ENCODE assay signal across 21 mouse cellular contexts in the genomic region with DNA sequence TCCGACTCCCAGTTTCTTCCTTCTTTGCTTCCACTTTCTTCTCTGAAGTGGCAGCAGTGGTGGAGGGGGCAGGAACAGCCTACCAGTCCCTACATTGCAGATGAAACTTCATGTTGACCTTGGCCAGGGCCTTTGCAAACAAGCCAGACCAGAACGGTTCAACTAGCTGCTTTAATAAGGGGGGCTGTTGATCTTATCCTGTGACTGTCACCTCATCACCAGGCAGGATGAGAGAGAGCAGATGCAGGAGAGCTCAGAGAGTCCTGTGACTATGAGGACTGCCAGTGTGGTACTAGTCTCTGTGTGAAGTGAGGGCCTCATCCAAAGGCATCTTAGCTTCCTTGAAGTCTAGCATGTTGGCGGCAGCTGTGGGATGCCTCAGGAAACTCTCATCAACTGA. TPM values are rescaled to one million over a fixed set of nuclear protein-coding genes. Genes with fewer than 3 reads are reported as not detected.
A peak's percentile ranks its signal among the peaks of the same experiment; 100 is the strongest.
DNase-seq lines count a peak whose midpoint lies in the region; ATAC-seq and TF ChIP-seq lines count a peak whose summit lies in the region.
"Had no signal": no experiment of that assay in that cellular context is flagged by ENCODE, and none has a peak within 500 bp of the region (broad histone marks: within the 10 kb centered on the region; RNA-seq: fewer than 3 reads in every experiment).

No protein-coding gene starts in this region.

- H3K36me3 ChIP-seq in intestine, embryonic 15.5 days = no peaks in the 10 kb centered on the region
- no peaks in the 10 kb centered on the region for H3K36me3 ChIP-seq in intestine, postnatal 0 days (ENCODE audit: control insufficient read depth, insufficient read depth)
- no peaks in the 10 kb centered on the region for H3K36me3 ChIP-seq in stomach, embryonic 15.5 days
- no peaks in the 10 kb centered on the region for H3K36me3 ChIP-seq in midbrain, embryonic 14.5 days (ENCODE audit: control insufficient read depth, insufficient read depth, low read length)
- H3K36me3 ChIP-seq: embryonic facial prominence, embryonic 12.5 days; forebrain, embryonic 15.5 days; heart, embryonic 12.5 days; hindbrain, embryonic 12.5 days had no signal

- H3K9ac ChIP-seq in intestine, embryonic 15.5 days = no peak overlapping the region
- H3K9ac ChIP-seq in intestine, postnatal 0 days (ENCODE audit: low read depth, low read length) = no peak overlapping the region
- no peak overlapping the region for H3K9ac ChIP-seq in stomach, embryonic 15.5 days
- H3K9ac ChIP-seq in midbrain, embryonic 14.5 days (replicated peaks; ENCODE audit: low read length) = no peak overlapping the region
- H3K9ac ChIP-seq: embryonic facial prominence, embryonic 12.5 days; forebrain, embryonic 15.5 days; heart, embryonic 12.5 days; hindbrain, embryonic 12.5 days had no signal

- H3K4me3 ChIP-seq in intestine, embryonic 15.5 days (replicated peaks) = no peak overlapping the region
- H3K4me3 ChIP-seq in intestine, postnatal 0 days (ENCODE audit: low read depth, low read length) = no peak overlapping the region
- no peak overlapping the region for H3K4me3 ChIP-seq in stomach, embryonic 15.5 days (replicated peaks)
- no peak overlapping the region for H3K4me3 ChIP-seq in midbrain, embryonic 14.5 days (replicated peaks; ENCODE audit: low read depth, low read length)
- H3K4me3 ChIP-seq: embryonic facial prominence, embryonic 12.5 days; forebrain, embryonic 15.5 days; heart, embryonic 12.5 days; hindbrain, embryonic 12.5 days had no signal

- ATAC-seq in intestine, embryonic 15.5 days = no peak
- no peak for ATAC-seq in intestine, postnatal 0 days
- ATAC-seq in stomach, embryonic 15.5 days (ENCODE audit: insufficient read depth, low FRiP score, low read depth) = no peak
- no peak for ATAC-seq in midbrain, embryonic 14.5 days (ENCODE audit: low FRiP score, low TSS enrichment)
- ATAC-seq: activated CD4-positive, CD25-positive, alpha-beta regulatory T cell, adult 4 months; forebrain, embryonic 15.5 days; Patski had no signal

- 0 out of 2 replicates have a peak overlapping the region, but pooled peaks have one; percentile 40 for H3K27ac ChIP-seq in intestine, embryonic 15.5 days
- H3K27ac ChIP-seq in intestine, postnatal 0 days (ENCODE audit: low read depth, low read length) = no peak overlapping the region
- H3K27ac ChIP-seq in stomach, embryonic 15.5 days = 0 out of 2 replicates have a peak overlapping the region, but pooled peaks have one; percentile 5
- no peak overlapping the region for H3K27ac ChIP-seq in midbrain, embryonic 14.5 days (replicated peaks; ENCODE audit: low read depth, low read length)
- H3K27ac ChIP-seq: embryonic facial prominence, embryonic 12.5 days; forebrain, embryonic 15.5 days; hindbrain, embryonic 12.5 days had no signal

- H3K4me1 ChIP-seq in intestine, embryonic 15.5 days (replicated peaks) = no peaks in the 10 kb centered on the region; the same call in 1 of the 2 replicates
- H3K4me1 ChIP-seq in intestine, postnatal 0 days (replicated peaks; ENCODE audit: control insufficient read depth, insufficient read depth, low read length) = peaks cover 6% of the 10 kb centered on the region
- H3K4me1 ChIP-seq in stomach, embryonic 15.5 days = no peaks in the 10 kb centered on the region
- H3K4me1 ChIP-seq in midbrain, embryonic 14.5 days (ENCODE audit: control insufficient read depth, insufficient read depth, low read length) = 0 out of 2 replicates have a peak, but pooled peaks cover 3% of the 10 kb centered on the region
- H3K4me1 ChIP-seq: embryonic facial prominence, embryonic 12.5 days; forebrain, embryonic 15.5 days had no signal

- no peak for TF ChIP-seq CTCF in intestine, postnatal 0 days (IDR thresholded peaks at IDR 0.05; ENCODE audit: low read depth)

- H3K9me3 ChIP-seq in intestine, embryonic 15.5 days = no peaks in the 10 kb centered on the region
- no peaks in the 10 kb centered on the region for H3K9me3 ChIP-seq in intestine, postnatal 0 days (ENCODE audit: control insufficient read depth)
- H3K9me3 ChIP-seq in stomach, embryonic 15.5 days = no peaks in the 10 kb centered on the region
- no peaks in the 10 kb centered on the region for H3K9me3 ChIP-seq in midbrain, embryonic 14.5 days (ENCODE audit: control insufficient read depth, low read length)
- H3K9me3 ChIP-seq: embryonic facial prominence, embryonic 12.5 days; forebrain, embryonic 15.5 days; heart, embryonic 12.5 days; hindbrain, embryonic 12.5 days had no signal

- DNase-seq in spleen, postnatal 4 days (ENCODE audit: low spot score in 2 of 2) = peak; percentile 7 to 51
- no peak for DNase-seq in spleen, postnatal 14 days (ENCODE audit: low spot score in 2 of 2)
- no peak for DNase-seq in midbrain, embryonic 14.5 days
- DNase-seq in thymus, postnatal 0 days (ENCODE audit: low spot score) = no peak
- DNase-seq: cerebellum, adult 11-12 months; cerebellum, adult 9-10 months; cerebellum, postnatal 25 days; gastrocnemius, postnatal 10 days had no signal

- H3K4me2 ChIP-seq in intestine, embryonic 15.5 days (replicated peaks) = no peak overlapping the region
- H3K4me2 ChIP-seq in intestine, postnatal 0 days (replicated peaks; ENCODE audit: low read depth) = no peak overlapping the region
- no peak overlapping the region for H3K4me2 ChIP-seq in stomach, embryonic 15.5 days
- H3K4me2 ChIP-seq in midbrain, embryonic 14.5 days (ENCODE audit: low read length) = no peak overlapping the region
- H3K4me2 ChIP-seq: embryonic facial prominence, embryonic 12.5 days; forebrain, embryonic 15.5 days; heart, embryonic 12.5 days; hindbrain, embryonic 12.5 days had no signal

- WGBS in intestine, embryonic 15.5 days = 58% methylated on average over 3 of the region's 3 CpGs
- WGBS in intestine, postnatal 0 days = 44% methylated on average over 3 of the region's 3 CpGs
- WGBS in stomach, embryonic 15.5 days = 60% methylated on average over 3 of the region's 3 CpGs
- 67% methylated on average over 3 of the region's 3 CpGs for WGBS in midbrain, embryonic 14.5 days

- no peaks in the 10 kb centered on the region for H3K27me3 ChIP-seq in intestine, embryonic 15.5 days (replicated peaks)
- H3K27me3 ChIP-seq in intestine, postnatal 0 days (replicated peaks; ENCODE audit: control insufficient read depth, insufficient read depth, low read length) = no peaks in the 10 kb centered on the region
- no peaks in the 10 kb centered on the region for H3K27me3 ChIP-seq in stomach, embryonic 15.5 days (replicated peaks)
- H3K27me3 ChIP-seq in midbrain, embryonic 14.5 days (ENCODE audit: control insufficient read depth, insufficient read depth, low read length) = no peaks in the 10 kb centered on the region
- H3K27me3 ChIP-seq: CH12.LX; embryonic facial prominence, embryonic 12.5 days; forebrain, embryonic 15.5 days; heart, embryonic 12.5 days; hindbrain, embryonic 12.5 days; Patski had no signal

RNA-seq across cellular contexts. Expression of a gene that starts 1.4 kb away (rescaled TPM):
- polyA plus RNA-seq in intestine, embryonic 15.5 days (2015; fragmentation: Nextera tagmentation; extraction: Ambion mirVana) = 27.9 and 88.1 TPM in 2 replicates
- 21.7 and 23.3 TPM in 2 replicates for polyA plus RNA-seq in intestine, postnatal 0 days (2015; fragmentation: Nextera tagmentation; extraction: Ambion mirVana)
- polyA plus RNA-seq in stomach, embryonic 15.5 days (2015; fragmentation: Nextera tagmentation; extraction: Ambion mirVana) = 57.6 and 62.8 TPM in 2 replicates
- 0.23 TPM in 1 of 2 replicates, not detected in the other for polyA plus RNA-seq in midbrain, embryonic 14.5 days (2014; fragmentation: Nextera tagmentation; extraction: Ambion mirVana)
- 1.2 and 1.4 TPM in 2 replicates for polyA plus RNA-seq in thymus, postnatal 0 days (2015; fragmentation: Nextera tagmentation; extraction: Ambion mirVana)
- polyA plus RNA-seq: activated CD4-positive, CD25-positive, alpha-beta regulatory T cell, adult 4 months; embryonic facial prominence, embryonic 12.5 days; forebrain, embryonic 11.5 days; heart, embryonic 12.5 days; hindbrain, embryonic 12.5 days; Patski had no signal

RNA-seq across cellular contexts. Expression of a gene that starts 14.1 kb away (rescaled TPM):
- polyA plus RNA-seq in intestine, embryonic 15.5 days (2015; fragmentation: Nextera tagmentation; extraction: Ambion mirVana) = not detected in 2 replicates
- not detected in 2 replicates for polyA plus RNA-seq in intestine, postnatal 0 days (2015; fragmentation: Nextera tagmentation; extraction: Ambion mirVana)
- polyA plus RNA-seq in stomach, embryonic 15.5 days (2015; fragmentation: Nextera tagmentation; extraction: Ambion mirVana) = not detected in 2 replicates
- not detected in 2 replicates for polyA plus RNA-seq in midbrain, embryonic 14.5 days (2014; fragmentation: Nextera tagmentation; extraction: Ambion mirVana)
- not detected in 2 replicates for polyA plus RNA-seq in thymus, postnatal 0 days (2015; fragmentation: Nextera tagmentation; extraction: Ambion mirVana)
- polyA plus RNA-seq: activated CD4-positive, CD25-positive, alpha-beta regulatory T cell, adult 4 months; cortical plate, adult 2 months; embryonic facial prominence, embryonic 12.5 days; forebrain, embryonic 11.5 days; forebrain, embryonic 15.5 days; heart, embryonic 12.5 days; heart, embryonic 16.5 days; hindbrain, embryonic 12.5 days; Patski had no signal

RNA-seq across cellular contexts. Expression of a gene that starts 24.3 kb away (rescaled TPM):
- polyA plus RNA-seq in intestine, embryonic 15.5 days (2015; fragmentation: Nextera tagmentation; extraction: Ambion mirVana) = 1.3 and 2.0 TPM in 2 replicates
- 2.6 and 3.0 TPM in 2 replicates for polyA plus RNA-seq in intestine, postnatal 0 days (2015; fragmentation: Nextera tagmentation; extraction: Ambion mirVana)
- 2.8 and 3.1 TPM in 2 replicates for polyA plus RNA-seq in stomach, embryonic 15.5 days (2015; fragmentation: Nextera tagmentation; extraction: Ambion mirVana)
- polyA plus RNA-seq in midbrain, embryonic 14.5 days (2014; fragmentation: Nextera tagmentation; extraction: Ambion mirVana) = 1.1 TPM in 1 of 2 replicates, not detected in the other
- polyA plus RNA-seq in thymus, postnatal 0 days (2015; fragmentation: Nextera tagmentation; extraction: Ambion mirVana) = 3.1 and 4.6 TPM in 2 replicates
- polyA plus RNA-seq: forebrain, embryonic 11.5 days; Patski had no signal

RNA-seq across cellular contexts. Expression of a gene that starts 33.8 kb away (rescaled TPM):
- polyA plus RNA-seq in intestine, embryonic 15.5 days (2015; fragmentation: Nextera tagmentation; extraction: Ambion mirVana) = not detected in 2 replicates
- 0.17 and 0.18 TPM in 2 replicates for polyA plus RNA-seq in intestine, postnatal 0 days (2015; fragmentation: Nextera tagmentation; extraction: Ambion mirVana)
- not detected in 2 replicates for polyA plus RNA-seq in stomach, embryonic 15.5 days (2015; fragmentation: Nextera tagmentation; extraction: Ambion mirVana)
- not detected in 2 replicates for polyA plus RNA-seq in midbrain, embryonic 14.5 days (2014; fragmentation: Nextera tagmentation; extraction: Ambion mirVana)
- polyA plus RNA-seq in thymus, postnatal 0 days (2015; fragmentation: Nextera tagmentation; extraction: Ambion mirVana) = not detected in 2 replicates
- polyA plus RNA-seq: activated CD4-positive, CD25-positive, alpha-beta regulatory T cell, adult 4 months; cortical plate, adult 2 months; embryonic facial prominence, embryonic 12.5 days; forebrain, embryonic 11.5 days; forebrain, embryonic 15.5 days; heart, embryonic 12.5 days; heart, embryonic 16.5 days; hindbrain, embryonic 12.5 days; Patski had no signal

RNA-seq across cellular contexts. Expression of a gene that starts 50.9 kb away (rescaled TPM):
- polyA plus RNA-seq in intestine, embryonic 15.5 days (2015; fragmentation: Nextera tagmentation; extraction: Ambion mirVana) = not detected in 2 replicates
- polyA plus RNA-seq in intestine, postnatal 0 days (2015; fragmentation: Nextera tagmentation; extraction: Ambion mirVana) = not detected in 2 replicates
- not detected in 2 replicates for polyA plus RNA-seq in stomach, embryonic 15.5 days (2015; fragmentation: Nextera tagmentation; extraction: Ambion mirVana)
- polyA plus RNA-seq in midbrain, embryonic 14.5 days (2014; fragmentation: Nextera tagmentation; extraction: Ambion mirVana) = not detected in 2 replicates
- 0.55 TPM in 1 of 2 replicates, not detected in the other for polyA plus RNA-seq in thymus, postnatal 0 days (2015; fragmentation: Nextera tagmentation; extraction: Ambion mirVana)
- polyA plus RNA-seq: activated CD4-positive, CD25-positive, alpha-beta regulatory T cell, adult 4 months; cortical plate, adult 2 months; embryonic facial prominence, embryonic 12.5 days; forebrain, embryonic 11.5 days; forebrain, embryonic 15.5 days; heart, embryonic 12.5 days; heart, embryonic 16.5 days; hindbrain, embryonic 12.5 days; Patski had no signal

Comparison
In these comparisons a context has a peak if more than half of its experiments do, and no peak if none do; other contexts are left out.
1. H3K27ac ChIP-seq: peak in intestine, embryonic 15.5 days (single experiment) and stomach, embryonic 15.5 days (single experiment); none in intestine, postnatal 0 days (single experiment) and midbrain, embryonic 14.5 days (single experiment).
2. DNase-seq: peak in spleen, postnatal 4 days (2 of 2); none in spleen, postnatal 14 days (0 of 2), midbrain, embryonic 14.5 days (single experiment) and thymus, postnatal 0 days (single experiment).